Mouse (Mus musculus) liver, embryonic 14.5 days (tissue): Measurements from ENCODE around the gene Polr2h.

Experiments
- CTCF ChIP-seq: IDR thresholded peaks from 2 replicates; pipeline ENCODE4 v1.5.1; 2016; ENCODE audit warnings: antibody characterized with exemption, low read depth, control low read depth
- EP300 ChIP-seq: IDR thresholded peaks from 2 replicates; pipeline ENCODE4 v1.6.1; 2016; ENCODE audit warnings: antibody characterized with exemption, low read depth

- TF ChIP-seq CTCF (no peak), EP300 (peak; percentile 60)
Measured at GRCm38 (mm10) chr16:20673706-20674303, 43.7 kb upstream of the Polr2h start.
